Mouse (Mus musculus): ENCODE results near the gene Nin. TPM values are rescaled to one million over a fixed set of nuclear protein-coding genes. Genes with fewer than 3 reads are reported as not detected.

Nin gene
- total RNA-seq, 2 experiments from 2014 or later, result 117 to 190 TPM

DNA sequence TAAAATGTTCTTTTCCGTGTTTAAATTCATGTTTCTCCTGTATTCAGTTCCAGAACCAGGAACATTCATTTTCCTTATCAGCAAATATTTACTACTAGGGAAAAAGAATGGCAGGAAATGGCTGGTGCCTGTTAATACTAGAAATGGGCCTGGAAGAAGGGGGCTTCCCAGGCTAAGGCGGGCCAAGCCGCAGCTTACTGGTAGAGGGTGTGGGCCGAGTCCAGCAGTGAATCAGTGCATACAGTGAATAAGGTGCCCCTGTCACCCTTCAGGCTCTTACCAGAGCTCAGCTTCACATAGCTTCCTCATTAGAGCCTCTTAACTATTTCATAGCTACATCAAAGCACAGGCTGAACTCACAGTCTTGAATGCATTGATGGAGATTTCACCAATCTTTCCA is 89.9 kb downstream of the Nin start:
- no peak for ATAC-seq (replicated peaks; ENCODE audit: poor library complexity)

DNA sequence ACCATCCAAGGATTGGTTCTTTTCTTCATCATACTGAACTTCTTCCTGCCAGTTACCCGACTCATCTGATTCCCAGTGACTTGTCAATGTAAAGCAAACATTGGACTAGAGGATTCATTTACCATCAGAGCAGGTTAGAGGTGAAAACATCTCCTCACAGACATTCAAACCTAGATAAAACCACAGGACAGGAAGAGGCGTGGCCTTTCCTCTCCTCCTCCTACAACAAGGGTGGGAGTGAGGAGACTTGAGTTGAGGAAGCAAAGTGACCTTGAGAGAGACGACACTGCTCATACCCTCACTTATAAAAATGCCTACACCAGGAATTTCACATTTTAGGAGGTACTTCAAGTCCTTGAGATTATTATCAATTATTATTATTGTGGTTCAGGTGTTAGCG is 95.4 kb downstream of the Nin start:
- ATAC-seq (replicated peaks; ENCODE audit: poor library complexity), result 0 out of 2 replicates have a peak, but pooled peaks have one; percentile 44

DNA sequence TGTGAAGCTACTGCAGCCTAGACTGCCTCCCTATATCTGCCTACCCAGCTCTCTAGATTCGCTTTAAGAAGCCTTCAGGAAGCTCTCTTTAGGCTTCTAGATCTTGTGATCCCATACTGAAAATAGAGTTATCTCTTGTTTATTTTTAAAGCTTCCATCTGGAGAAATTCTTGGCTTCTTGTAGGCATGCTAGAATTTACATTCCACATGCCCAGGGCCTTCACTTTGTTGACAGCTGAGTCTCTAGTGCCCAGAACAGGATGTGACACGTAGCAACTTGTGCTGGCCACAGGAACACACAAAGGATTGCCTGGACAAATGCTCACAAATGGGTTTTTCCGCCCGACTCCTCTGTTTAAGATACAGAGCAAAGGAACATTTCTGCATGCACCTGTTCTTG is 97.6 kb downstream of the Nin start:
- ATAC-seq (replicated peaks; ENCODE audit: poor library complexity), result no peak

DNA sequence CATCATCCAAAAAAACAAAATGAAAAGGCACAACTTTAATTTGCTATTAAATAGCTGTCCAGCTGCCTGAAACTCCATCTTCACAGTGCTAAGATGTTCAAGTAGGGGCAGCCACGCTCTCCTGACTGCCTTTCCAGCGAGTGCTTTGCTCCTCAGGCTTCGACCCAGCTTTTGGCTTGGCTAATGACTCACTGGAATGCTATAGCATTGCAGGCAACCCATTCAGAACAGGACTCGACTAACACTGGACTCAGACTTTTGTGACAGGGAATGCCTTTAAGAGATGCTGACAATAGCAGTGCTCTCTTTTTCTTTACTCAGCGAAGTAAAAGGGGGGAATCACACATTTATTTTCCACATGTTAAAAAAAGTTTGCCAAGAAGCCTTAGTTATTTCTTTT is 101.8 kb downstream of the Nin start:
- no peak for ATAC-seq (replicated peaks; ENCODE audit: poor library complexity)

DNA sequence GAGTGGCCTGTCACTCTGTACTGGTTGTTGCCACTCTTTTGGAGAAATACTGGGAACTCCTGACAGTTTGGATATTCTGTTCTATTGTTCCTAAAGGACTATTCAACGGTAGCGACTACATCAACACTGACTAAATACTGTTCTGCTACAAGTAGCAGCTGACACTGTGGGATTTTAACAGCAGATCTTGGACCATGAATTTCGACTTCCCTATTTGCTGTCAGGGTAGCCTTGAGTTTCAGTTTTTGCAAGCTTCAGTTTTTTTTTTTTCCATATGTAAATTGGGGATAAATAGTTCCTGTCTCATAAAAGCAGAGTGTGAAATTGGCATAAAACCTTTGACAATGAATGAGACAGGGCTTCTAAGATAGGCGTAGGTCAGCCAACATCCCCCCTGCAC is 103.2 kb downstream of the Nin start:
- no peak for ATAC-seq (replicated peaks; ENCODE audit: poor library complexity)

DNA sequence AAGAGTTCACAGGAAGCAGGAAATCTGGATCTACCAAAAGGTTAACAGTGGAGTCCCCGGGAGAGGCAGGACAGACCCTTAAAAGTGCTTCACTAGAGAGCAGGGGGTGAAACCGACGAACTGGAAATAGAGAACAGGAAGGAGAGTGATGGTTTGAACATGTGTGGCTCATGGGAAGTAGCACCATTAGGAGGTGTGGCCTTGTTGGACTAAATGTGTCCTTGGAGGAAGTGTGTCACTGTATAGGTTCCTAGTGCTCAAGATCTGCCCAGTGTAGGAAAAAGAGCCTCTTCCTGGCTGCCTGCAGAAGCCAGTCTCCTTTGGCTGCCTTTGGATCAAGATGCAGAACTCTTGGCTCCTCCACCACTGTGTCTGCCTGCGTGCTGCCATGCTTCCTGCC is 108.4 kb downstream of the Nin start:
- peak; percentile 46 for ATAC-seq (replicated peaks; ENCODE audit: poor library complexity)

DNA sequence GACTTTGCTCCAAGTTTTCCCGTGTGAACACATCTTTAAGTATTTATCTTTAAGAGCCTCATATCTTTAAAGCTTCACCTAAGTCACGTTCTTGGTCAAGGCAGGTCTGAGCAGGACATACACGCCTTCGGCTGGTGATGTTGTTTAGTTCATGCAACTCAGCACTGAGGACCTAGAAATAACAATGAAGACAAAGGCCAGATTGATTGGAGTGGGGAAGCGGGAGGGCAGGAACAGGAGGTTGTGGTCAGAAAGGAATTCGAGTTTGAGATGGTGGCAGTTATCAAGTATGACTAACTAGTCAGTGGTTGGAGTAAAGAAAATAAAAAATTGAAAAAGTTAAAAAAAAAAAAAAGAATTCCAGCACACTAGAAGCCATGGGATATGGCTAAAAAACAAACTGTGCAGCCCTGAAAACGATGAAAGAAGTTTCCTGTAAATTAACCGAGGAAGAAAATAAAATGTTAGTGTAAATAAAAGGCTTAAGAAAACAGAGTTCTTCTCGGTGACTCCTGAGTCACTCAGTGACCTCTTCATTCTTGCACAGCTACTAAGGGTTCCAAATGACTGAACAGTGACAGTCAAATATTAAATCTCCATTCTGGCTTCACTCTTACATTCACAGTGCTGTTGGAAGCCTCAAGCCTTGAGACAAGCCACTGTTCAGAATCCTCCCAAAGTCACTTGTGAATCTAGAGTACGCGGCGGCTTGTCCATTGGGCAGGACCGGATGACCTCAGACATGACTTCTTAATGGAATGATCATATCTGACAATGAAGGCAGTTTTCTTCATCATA is 115.1 kb downstream of the Nin start:
- ATAC-seq (replicated peaks; ENCODE audit: poor library complexity), result no peak

DNA sequence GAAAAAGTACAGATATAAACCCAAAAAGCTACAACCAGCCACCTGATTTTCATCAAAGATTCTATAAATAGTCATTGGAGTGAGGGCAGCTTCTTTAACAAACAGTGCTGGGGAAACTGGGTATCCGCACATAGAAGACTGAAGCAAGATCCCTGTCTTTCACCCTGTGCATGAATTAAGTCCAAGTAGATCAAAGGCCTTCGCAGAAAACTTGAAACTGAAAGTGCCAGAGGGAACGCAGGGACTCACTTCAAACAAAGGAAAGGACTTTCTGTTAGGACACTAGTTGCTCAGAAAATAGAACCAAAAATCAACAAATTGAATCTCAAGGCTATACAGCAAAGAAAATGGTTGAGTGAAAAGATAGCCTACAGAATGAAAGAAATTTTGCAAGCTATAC is 118.1 kb downstream of the Nin start:
- no peak for ATAC-seq (replicated peaks; ENCODE audit: poor library complexity)

DNA sequence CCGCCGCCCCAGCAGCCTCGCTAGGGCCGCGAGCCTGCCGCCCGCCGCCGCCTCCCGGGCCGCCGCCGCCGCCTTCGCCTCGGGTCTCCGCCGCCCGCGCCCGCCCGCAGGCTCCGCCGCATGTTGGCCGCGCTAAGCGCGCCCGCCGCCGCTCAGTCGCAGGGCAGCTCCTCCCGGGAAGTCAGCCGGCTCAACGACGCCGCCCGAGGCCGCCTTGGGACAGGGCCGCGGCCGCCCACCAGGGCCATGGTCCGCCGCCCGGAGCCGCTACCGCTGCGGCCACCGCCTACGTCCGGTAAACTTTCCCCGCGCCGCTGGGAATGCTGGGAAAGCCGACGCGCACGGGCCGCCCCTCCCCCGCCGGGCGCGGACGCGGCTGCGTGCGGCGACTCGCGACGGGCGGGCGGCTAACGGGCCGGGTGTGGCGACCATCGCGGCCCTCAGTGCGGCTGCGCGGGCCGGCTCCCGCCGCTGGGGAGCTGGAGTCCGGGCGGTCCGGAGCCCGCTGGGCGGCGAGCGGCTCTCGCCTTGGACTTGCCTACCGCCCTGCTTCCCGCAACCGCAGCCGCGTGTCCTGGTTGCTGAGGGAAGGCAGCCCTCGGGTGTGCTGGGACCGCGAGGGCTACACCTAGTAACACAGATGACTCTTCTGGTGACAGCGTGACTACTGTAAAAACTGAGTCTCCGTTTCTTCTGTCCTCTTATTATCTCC is 126.6 kb downstream of the Nin start, which contains the start of gene Sav1:
Sav1 (minus strand) TSS at position 217 of the 712 bp plus-strand sequence.
- peak; percentile 65 for ATAC-seq (replicated peaks; ENCODE audit: poor library complexity)

DNA sequence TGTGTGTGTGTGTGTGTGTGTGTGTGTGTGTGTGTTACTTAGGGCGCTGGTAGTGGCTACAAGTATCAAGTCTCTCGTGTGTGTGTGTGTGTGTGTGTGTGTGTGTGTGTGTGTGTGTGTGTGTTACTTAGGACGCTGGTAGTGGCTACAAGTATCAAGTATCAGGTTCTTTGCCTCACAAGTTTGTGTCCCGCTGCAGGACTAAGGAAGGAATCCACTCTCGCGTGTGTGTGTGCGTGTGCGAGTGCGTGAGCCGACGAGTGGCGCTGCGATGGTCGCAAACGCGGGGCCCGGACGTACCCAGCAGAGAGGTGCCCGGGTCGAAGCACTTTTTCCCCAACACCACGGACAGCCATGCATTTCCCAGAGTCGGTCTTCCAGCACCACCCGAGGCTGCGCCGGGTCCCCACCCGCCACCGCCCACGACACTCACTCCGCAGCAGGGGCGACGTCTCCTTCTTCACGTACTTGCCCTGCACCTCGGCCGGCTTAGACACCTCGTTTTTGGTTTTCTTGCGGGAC is 127.2 kb downstream of the Nin start:
- peak; percentile 41 for ATAC-seq (replicated peaks; ENCODE audit: poor library complexity)

DNA sequence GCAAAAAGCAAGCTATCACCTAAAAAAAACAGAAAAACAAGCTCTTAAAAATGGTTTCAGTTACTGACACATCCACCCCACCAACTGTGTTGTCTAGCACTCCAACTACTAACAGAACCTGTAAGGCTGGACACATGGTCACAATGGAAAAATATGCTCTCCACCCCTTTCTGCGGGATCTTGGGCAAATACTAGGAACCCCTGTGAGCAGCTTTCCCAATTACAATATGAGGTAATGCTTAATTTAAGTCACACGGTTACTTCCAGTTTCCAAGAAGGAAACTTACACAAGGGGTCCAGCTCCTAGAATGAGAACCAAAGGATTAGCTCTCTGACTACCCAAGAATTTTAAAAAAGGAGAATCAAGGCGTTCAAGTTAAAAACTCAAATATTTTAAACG is 128.0 kb downstream of the Nin start:
- ATAC-seq (replicated peaks; ENCODE audit: poor library complexity), result peak; percentile 40

DNA sequence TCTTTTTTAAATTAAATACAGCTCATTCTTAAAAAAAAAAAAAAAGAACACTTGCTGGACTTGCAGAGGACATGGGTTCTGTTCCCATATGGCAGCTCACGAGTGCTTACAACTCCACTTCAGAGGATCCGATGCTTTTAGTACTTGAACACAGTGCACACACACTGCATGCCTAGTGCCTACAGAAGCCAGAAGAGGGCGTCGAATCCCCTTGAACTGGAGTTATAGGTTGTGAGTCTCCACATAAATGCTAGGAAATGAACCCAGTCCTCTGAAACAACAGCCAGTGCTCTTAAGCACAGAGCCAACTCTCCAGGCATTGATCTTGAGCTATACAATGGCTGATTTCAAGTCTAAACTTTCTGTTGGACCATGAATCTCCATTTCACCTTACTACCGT is 130.6 kb downstream of the Nin start:
- peak; percentile 32; the same call in 1 of the 2 replicates for ATAC-seq (replicated peaks; ENCODE audit: poor library complexity)

DNA sequence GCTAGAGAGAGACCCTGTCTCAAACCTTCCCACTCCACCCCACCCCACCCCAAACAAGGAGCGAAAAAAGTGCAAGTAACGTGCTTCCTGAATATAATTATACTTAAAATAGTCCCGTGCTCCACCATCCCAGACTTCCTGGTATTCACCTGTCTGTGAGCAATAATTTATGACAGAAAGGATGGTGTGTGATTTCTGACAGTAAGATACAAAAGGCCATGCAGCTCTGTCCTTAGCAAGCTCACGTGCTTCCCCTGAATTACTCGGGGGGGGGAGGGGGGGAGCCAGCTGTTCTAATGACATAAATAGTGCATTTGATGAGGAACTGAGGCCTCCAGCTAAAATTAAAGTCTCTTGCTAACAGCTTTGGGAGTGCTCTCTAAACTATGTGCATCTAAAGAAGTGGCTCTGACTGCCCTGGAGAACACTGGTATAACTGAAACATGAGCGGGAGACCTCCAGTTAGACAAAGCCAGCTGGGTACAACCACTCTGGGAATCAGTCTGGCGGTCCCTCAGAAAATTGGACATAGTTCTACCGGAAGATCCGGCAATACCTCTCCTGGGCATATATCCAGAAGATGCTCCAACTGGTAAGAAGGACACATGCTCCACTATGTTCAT is 136.0 kb downstream of the Nin start:
- no peak for ATAC-seq (replicated peaks; ENCODE audit: poor library complexity)

DNA sequence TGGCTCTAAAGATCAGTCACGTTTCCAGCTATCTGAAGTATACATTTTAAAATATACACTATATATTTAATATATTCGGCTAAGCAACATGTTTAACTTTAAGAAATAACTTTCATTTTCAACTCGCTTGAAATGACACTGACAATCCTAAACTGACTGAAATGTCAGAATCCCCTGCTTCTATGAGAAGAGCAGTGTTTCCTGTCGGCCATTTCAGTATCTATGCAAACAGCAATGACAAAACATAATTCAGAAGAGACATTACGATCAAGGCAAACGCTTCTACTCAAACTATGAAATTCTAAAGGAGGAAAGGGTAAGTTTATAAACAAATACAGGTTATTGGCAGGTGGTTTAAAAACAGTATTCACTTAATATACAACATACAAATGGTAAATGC is 136.8 kb downstream of the Nin start:
- ATAC-seq (replicated peaks; ENCODE audit: poor library complexity), result no peak

DNA sequence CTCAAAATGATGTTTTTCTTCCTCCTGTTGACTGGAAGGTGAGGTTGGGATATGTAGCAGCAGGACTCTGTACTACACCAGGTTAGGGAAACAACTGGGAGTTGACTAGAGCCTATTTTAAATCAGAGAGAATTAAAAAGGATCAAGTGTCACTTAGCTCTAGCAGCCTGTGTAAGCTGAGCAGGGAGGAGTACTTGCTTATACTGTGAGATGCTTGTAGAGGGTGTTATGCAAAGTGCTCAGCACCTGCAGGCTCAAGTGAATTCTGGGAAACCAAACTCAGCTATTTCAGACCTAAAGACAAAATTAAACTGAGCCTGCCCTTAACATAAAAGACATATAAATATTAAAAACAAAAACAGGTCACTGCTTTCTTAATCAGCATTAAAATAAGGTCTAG is 139.9 kb downstream of the Nin start:
- no peak for ATAC-seq (replicated peaks; ENCODE audit: poor library complexity)

DNA sequence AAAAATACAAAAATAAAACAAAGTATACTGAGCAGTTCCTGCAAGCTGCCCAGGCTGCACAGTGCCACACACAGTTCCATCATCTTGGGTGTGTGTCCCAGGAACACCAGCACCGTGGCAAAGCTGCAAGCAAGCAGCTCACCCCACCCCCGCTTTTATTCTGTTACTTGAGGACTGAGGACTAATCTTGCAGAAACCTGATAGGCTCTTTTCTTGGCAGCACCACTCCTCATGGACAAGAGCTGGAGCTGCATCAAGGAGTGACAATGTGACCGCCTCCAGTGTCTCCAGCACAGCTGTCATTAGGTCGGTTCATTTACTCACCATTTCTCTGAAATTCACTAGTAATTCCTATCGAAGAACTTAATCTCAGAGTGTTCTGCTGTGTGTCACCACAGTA is 145.4 kb downstream of the Nin start:
- peak; percentile 61 for ATAC-seq (replicated peaks; ENCODE audit: poor library complexity)

DNA sequence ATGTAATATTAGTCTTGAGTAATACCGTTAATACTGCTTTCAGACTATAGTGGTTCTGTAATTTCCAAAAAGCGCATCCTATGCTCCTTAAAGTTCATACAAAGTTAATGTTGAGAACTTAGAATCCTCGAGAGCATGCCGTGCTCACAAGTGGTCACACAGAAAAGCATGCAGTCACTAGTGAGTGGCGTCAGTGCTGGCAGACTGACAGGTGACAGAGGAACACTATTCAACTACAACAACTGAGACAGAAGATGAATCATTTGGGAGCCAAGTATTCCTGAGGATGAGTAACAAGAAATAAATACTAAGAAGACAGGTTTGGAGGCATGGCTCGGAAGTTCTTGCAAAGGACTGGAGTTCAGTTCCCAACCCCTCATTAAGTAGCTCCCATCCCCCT is 146.4 kb downstream of the Nin start:
- ATAC-seq (replicated peaks; ENCODE audit: poor library complexity), result no peak

DNA sequence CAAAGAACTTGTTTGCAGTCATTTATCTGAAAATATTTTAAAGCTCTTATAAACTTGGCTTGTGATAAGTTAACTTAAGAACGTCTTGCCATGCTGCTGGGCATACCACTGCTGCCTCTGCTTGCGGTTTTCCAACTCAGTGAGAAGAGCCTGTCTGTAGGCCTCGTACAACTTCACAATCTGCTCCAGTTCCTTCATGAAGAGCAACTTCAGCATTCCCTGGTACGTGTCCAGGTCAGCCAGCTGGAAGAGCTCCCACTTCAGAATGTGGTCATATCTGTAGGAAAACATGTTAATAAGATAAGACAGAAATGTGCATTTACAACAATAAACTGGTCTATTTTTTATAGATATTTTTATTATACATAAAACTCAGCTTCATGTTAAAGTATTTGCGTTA is 147.4 kb downstream of the Nin start:
- 0 out of 2 replicates have a peak, but pooled peaks have one; percentile 25 for ATAC-seq (replicated peaks; ENCODE audit: poor library complexity)

DNA sequence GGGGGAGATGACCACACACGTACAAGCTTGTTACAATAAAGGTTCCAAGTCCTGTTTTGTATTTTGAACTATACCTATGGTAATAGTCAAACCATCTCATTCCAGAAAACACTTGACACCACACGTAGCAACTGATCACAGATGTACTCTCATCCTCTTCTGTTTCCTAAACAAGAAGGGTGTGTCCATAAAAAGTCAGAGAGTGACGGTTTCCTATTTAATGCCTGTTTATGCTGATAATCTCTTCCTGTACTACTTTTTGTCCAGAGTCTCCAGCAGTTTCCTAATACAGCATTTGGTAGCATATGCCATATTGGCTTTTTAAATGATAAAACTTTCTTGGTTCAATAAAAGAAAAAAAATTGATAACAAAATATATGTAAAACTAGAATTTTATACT is 147.9 kb downstream of the Nin start:
- peak; percentile 49 for ATAC-seq (replicated peaks; ENCODE audit: poor library complexity)

DNA sequence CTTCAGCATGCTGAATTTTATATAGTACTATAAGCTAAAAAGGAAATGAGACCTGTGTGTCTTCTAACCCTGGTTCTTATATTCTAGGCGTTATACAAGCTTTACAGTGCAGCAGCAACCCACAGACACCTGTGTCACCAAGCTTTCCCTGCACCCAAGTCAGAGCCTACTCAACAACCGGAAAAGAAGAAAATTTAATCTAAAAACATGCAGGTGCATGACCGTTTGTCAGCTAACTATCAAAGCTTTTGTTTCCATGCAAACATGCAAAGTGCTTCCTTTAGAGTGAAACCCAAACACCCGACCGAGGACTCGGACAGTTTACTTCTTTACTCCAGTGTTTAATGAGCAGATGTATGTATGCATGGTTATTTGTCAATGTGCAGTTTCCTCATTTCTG is 150.4 kb downstream of the Nin start:
- ATAC-seq (replicated peaks; ENCODE audit: poor library complexity), result no peak

DNA sequence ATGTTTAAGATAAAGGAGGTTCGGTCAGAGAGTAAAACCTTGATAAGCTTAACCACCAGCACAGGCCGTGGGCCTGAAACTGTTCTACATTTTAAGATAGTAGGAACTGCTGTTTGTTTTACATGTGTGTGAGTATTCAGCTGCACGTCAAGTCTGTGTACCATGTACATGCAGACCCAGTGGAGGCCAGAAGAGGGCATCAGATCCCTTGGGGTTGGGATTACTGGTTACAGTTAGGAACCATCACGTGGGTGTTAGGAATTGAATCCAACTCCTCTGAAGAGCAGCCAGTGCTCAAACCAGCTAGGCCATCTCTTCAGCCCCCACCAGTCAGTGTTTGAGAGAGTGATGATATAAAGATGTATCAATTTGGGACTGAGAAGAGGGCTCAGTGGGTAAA is 151.0 kb downstream of the Nin start:
- peak; percentile 91 for ATAC-seq (replicated peaks; ENCODE audit: poor library complexity)
